Mouse (Mus musculus) layer of hippocampus, adult 8-10 months (tissue): ENCODE data around the gene Hyou1. TPM values are rescaled to one million over a fixed set of nuclear protein-coding genes. Genes with fewer than 3 reads are reported as not detected.
"Not testable (repeated sequence)": the region's sequence is repeated elsewhere in the genome, so short reads cannot be mapped to it uniquely, and the experiment has no call there.

Experiments
- DNase-seq, 2 experiments: peaks; one replicate each; pipeline ENCODE4 v3.0.0; 2022; ENCODE audit warnings: low spot score in 2 of 2
- total RNA-seq, 4 experiments: library from RNA; stranded (reverse); gene quantifications; 2 replicates each; pipeline ENCODE4 v1.2.4; 2022

Gene Hyou1
- total RNA-seq, 4 experiments from 2014 or later: 96.8 to 147 (median 121) TPM

- no peak for DNase-seq
These were observed 27.9 kb upstream of the Hyou1 start for GRCm38 (mm10) chr9:44351396-44351795.

GRCm38 (mm10) chr9:44352337-44352736, 27.0 kb upstream of the Hyou1 start:
- no peak for DNase-seq

GRCm38 (mm10) chr9:44353142-44353541, 26.1 kb upstream of the Hyou1 start:
- DNase-seq: no peak

GRCm38 (mm10) chr9:44357207-44357606, 22.1 kb upstream of the Hyou1 start:
- no peak for DNase-seq

- DNase-seq: peak; percentile 90 to 95
These were observed 17.9 kb upstream of the Hyou1 start, which contains the start of gene Vps11 for GRCm38 (mm10) chr9:44361190-44361917. Gene Vps11, minus strand, starts transcription at chr9:44361670.

- DNase-seq: not testable (repeated sequence)
These were observed 17.4 kb upstream of the Hyou1 start for GRCm38 (mm10) chr9:44361931-44362330.

- DNase-seq: no peak
These were observed 14.8 kb upstream of the Hyou1 start for GRCm38 (mm10) chr9:44364480-44364879.

- no peak for DNase-seq
These were observed 5.9 kb upstream of the Hyou1 start for GRCm38 (mm10) chr9:44373386-44373785.

- no peak for DNase-seq
These were observed 3.1 kb upstream of the Hyou1 start for GRCm38 (mm10) chr9:44376141-44376540.

- not testable (repeated sequence) for DNase-seq
These were observed 2.0 kb upstream of the Hyou1 start for GRCm38 (mm10) chr9:44377335-44377734.

GRCm38 (mm10) chr9:44378153-44378730, 1.0 kb upstream of the Hyou1 start:
- no peak for DNase-seq

GRCm38 (mm10) chr9:44379862-44380261, 572 bp downstream of the Hyou1 start:
- peak in 1 of 2 experiments; percentile 40 for DNase-seq

GRCm38 (mm10) chr9:44384596-44384995, 5.3 kb downstream of the Hyou1 start:
- no peak for DNase-seq

GRCm38 (mm10) chr9:44387221-44387620, 7.9 kb downstream of the Hyou1 start:
- no peak for DNase-seq

- no peak for DNase-seq
These were observed 10.0 kb downstream of the Hyou1 start for GRCm38 (mm10) chr9:44389273-44389672.

GRCm38 (mm10) chr9:44391466-44391865, 12.2 kb downstream of the Hyou1 start:
- peak in 1 of 2 experiments; percentile 59 for DNase-seq

GRCm38 (mm10) chr9:44396684-44397411, 17.6 kb downstream of the Hyou1 start, which contains the start of gene Slc37a4:
Gene Slc37a4, plus strand, starts transcription at chr9:44396852.
- DNase-seq: peak; percentile 91 to 96

GRCm38 (mm10) chr9:44398087-44398486, 18.8 kb downstream of the Hyou1 start:
- no peak for DNase-seq

GRCm38 (mm10) chr9:44398551-44398950, 19.3 kb downstream of the Hyou1 start:
- DNase-seq: no peak

GRCm38 (mm10) chr9:44399114-44399794, 20.0 kb downstream of the Hyou1 start:
- DNase-seq: no peak

GRCm38 (mm10) chr9:44399795-44400114, 20.5 kb downstream of the Hyou1 start:
- DNase-seq: no peak

GRCm38 (mm10) chr9:44401081-44401480, 21.8 kb downstream of the Hyou1 start:
- DNase-seq: no peak
